Mouse (Mus musculus) thymus, adult 2 months (tissue): ENCODE data around the gene Klhl32. TPM values are rescaled to one million over a fixed set of nuclear protein-coding genes. Genes with fewer than 3 reads are reported as not detected.

ENCODE experiments used
- DNase-seq: peaks from one replicate; pipeline ENCODE4 v3.0.0; 2021
- H3K27ac ChIP-seq: fragments of 200-500 bp; 2 replicates; pipeline ENCODE4 v1.5.1; 2012; ENCODE audit warnings: low read length, control low read depth; ENCODE audit not compliant: control insufficient read depth, insufficient read depth
- H3K27me3 ChIP-seq: fragments of 200-500 bp; 2 replicates; pipeline ENCODE4 v1.6.1; 2012; ENCODE audit warnings: mild to moderate bottlenecking, low read length, moderate library complexity, mixed read lengths; ENCODE audit not compliant: control insufficient read depth, insufficient read depth
- H3K36me3 ChIP-seq: fragments of 200-500 bp; 2 replicates; pipeline ENCODE4 v1.6.1; 2012; ENCODE audit warnings: mild to moderate bottlenecking, low read length, moderate library complexity; ENCODE audit not compliant: control insufficient read depth, insufficient read depth
- H3K4me1 ChIP-seq: fragments of 200-500 bp; replicated peaks from 2 replicates; pipeline ENCODE4 v1.6.1; 2012; ENCODE audit warnings: low read length; ENCODE audit not compliant: control insufficient read depth, insufficient read depth
- H3K4me3 ChIP-seq: fragments of 200-500 bp; 2 replicates; pipeline ENCODE4 v1.5.1; 2012; ENCODE audit warnings: mild to moderate bottlenecking, low read length, control low read depth, moderate library complexity; ENCODE audit not compliant: control insufficient read depth, insufficient read depth
- CTCF ChIP-seq: fragments of 200-500 bp; IDR thresholded peaks from 2 replicates; pipeline ENCODE4 v1.5.1; 2012; ENCODE audit warnings: mild to moderate bottlenecking, control low read depth, low read length, moderate library complexity, borderline replicate concordance; ENCODE audit not compliant: control insufficient read depth, poor library complexity, insufficient read depth; ENCODE audit errors: extremely low read depth
- POLR2A ChIP-seq: fragments of 200-500 bp; IDR thresholded peaks from 2 replicates; pipeline ENCODE4 v1.6.1; 2012; ENCODE audit warnings: mild to moderate bottlenecking, low read length, control low read depth, moderate library complexity; ENCODE audit not compliant: control insufficient read depth, poor library complexity, insufficient read depth; ENCODE audit errors: extremely low read depth
- WGBS: fragments of 180-500 bp; shearing (Covaris S2); methylation state at CpG from one replicate; pipeline ENCODE4 v1.1.7; 2018; 5-methylcytosine and 5-hydroxymethylcytosine counted together
- polyA plus RNA-seq: library from polyadenylated mRNA; depleted of rRNA; stranded (reverse); fragments of >200 nt; gene quantifications from 2 replicates; pipeline ENCODE4 v1.2.3, GENCODE M21; 2012; rRNA removed

Klhl32 gene
- polyA plus RNA-seq = 0.34 and 0.49 TPM in 2 replicates

- Histone ChIP-seq H3K36me3 (no peaks in the 10 kb centered on the region), H3K4me1 (no peaks in the 10 kb centered on the region; the same call in 1 of the 2 replicates), H3K4me3 (peak within 1 kb of the TSS; percentile 34), H3K27ac (no peak within 1 kb of the TSS), H3K27me3 (no peaks in the 10 kb centered on the region)
- DNase-seq = peak; percentile 48
- 2% methylated on average over 63 of the region's 63 CpGs for WGBS
- TF ChIP-seq CTCF (no peak), POLR2A (no peak)
Measured at GRCm38 (mm10) chr4:24850401-24851325, at the start of gene Klhl32. TSS of gene Klhl32 (minus strand) at chr4:24851124.

- 12% methylated on average over 4 of the region's 4 CpGs for WGBS
- H3K4me1 ChIP-seq = peaks cover 4% of the 10 kb centered on the region
- H3K36me3 ChIP-seq = no peaks in the 10 kb centered on the region
- DNase-seq = no peak
- H3K27me3 ChIP-seq = no peaks in the 10 kb centered on the region
- TF ChIP-seq POLR2A (no peak), CTCF (no peak)
- no peak overlapping the region for H3K27ac ChIP-seq
- no peak overlapping the region for H3K4me3 ChIP-seq
Measured at GRCm38 (mm10) chr4:24899146-24899545, 48.2 kb upstream of the Klhl32 start.

- TF ChIP-seq CTCF (no peak), POLR2A (no peak)
- Histone ChIP-seq H3K4me3 (no peak overlapping the region), H3K36me3 (no peaks in the 10 kb centered on the region), H3K4me1 (peaks cover 4% of the 10 kb centered on the region), H3K27me3 (no peaks in the 10 kb centered on the region), H3K27ac (no peak overlapping the region)
- DNase-seq = no peak
- WGBS = 25% methylated on average over 8 of the region's 8 CpGs
Measured at GRCm38 (mm10) chr4:24898636-24899035, 47.7 kb upstream of the Klhl32 start.

GRCm38 (mm10) chr4:24897851-24898515 lies 47.1 kb upstream of the Klhl32 start, which contains the start of gene Ndufaf4:
TSS of gene Ndufaf4 (plus strand) at chr4:24898083.
- H3K4me1 ChIP-seq = peaks cover 4% of the 10 kb centered on the region
- peak within 1 kb of the TSS; percentile 74 for H3K4me3 ChIP-seq
- DNase-seq = peak; percentile 97
- H3K27ac ChIP-seq = no peak within 1 kb of the TSS
- WGBS = under 1% methylated on average over 58 of the region's 58 CpGs
- TF ChIP-seq POLR2A (no peak), CTCF (peak; percentile 97)
- no peaks in the 10 kb centered on the region for H3K27me3 ChIP-seq
- H3K36me3 ChIP-seq = no peaks in the 10 kb centered on the region

- no peak overlapping the region for H3K27ac ChIP-seq
- TF ChIP-seq POLR2A = no peak
- TF ChIP-seq CTCF = no peak
- H3K4me3 ChIP-seq = peak overlapping the region; percentile 34
- WGBS = 11% methylated on average over 7 of the region's 7 CpGs
- no peaks in the 10 kb centered on the region for H3K27me3 ChIP-seq
- no peaks in the 10 kb centered on the region for H3K36me3 ChIP-seq
- DNase-seq = no peak
- H3K4me1 ChIP-seq = peaks cover 4% of the 10 kb centered on the region
Measured at GRCm38 (mm10) chr4:24897351-24897750, 46.4 kb upstream of the Klhl32 start.

GRCm38 (mm10) chr4:24896829-24897228 lies 45.9 kb upstream of the Klhl32 start:
- TF ChIP-seq POLR2A (no peak), CTCF (no peak)
- no peaks in the 10 kb centered on the region for H3K27me3 ChIP-seq
- no peak for DNase-seq
- no peak overlapping the region for H3K4me3 ChIP-seq
- no peaks in the 10 kb centered on the region for H3K36me3 ChIP-seq
- H3K4me1 ChIP-seq = peaks cover 4% of the 10 kb centered on the region
- WGBS = 0% methylated on average over 1 of the region's 1 CpGs
- no peak overlapping the region for H3K27ac ChIP-seq
